Mouse (Mus musculus): ENCODE data around the gene Kif16b. TPM values are rescaled to one million over a fixed set of nuclear protein-coding genes. Genes with fewer than 3 reads are reported as not detected.
"Not testable (repeated sequence)": the region's sequence is repeated elsewhere in the genome, so short reads cannot be mapped to it uniquely, and the experiment has no call there.

Kif16b gene
- polyA plus RNA-seq, 1 experiment = 13.7 TPM

DNA sequence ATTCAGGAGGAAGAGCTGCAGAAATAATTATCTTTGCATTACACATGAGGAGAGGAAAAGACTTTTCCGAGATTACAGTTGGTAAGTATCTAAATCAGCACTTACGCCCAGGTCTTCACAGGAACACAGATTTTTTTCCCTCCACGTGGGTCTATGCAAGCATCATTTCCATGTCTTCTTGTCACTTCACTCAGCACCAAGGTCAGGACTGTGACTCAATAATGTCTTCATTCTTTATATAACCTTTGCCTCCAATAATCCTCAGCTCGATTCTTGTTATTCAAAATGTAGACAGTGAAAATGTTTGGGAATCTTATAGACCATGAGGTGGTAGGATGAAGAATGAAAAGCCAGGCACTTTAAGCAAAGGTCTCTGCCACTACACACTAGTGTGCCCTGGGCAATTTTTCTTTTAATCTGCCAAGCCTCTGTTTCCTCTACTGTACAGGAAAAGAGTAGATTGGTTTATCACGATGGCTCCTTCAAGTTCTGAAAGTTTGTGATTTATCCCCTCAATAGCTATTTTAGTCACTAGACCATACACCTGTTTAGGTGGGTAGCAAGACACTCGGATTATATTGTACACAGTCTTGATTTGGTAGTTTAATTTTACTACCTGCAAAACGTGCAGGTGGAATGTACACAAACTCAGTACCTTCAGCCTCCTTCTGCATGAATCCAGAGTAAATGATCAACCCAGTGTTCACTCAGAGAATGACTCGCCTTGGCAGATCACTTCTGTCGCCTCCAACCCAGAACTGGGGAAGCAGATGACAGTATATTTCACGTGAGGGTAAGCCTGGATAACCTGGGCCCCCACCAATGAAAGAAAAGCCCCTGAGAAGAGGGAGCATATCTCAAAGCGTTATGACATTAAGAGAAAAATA, 316.2 kb downstream of the Kif16b start:
- no peak overlapping the region for H3K27ac ChIP-seq (replicated peaks; ENCODE audit: low read depth, low read length)
- no peak overlapping the region for H3K4me3 ChIP-seq (ENCODE audit: insufficient read depth, low read depth, low read length)
- no peaks in the 10 kb centered on the region for H3K4me1 ChIP-seq (ENCODE audit: control insufficient read depth, insufficient read depth, insufficient read length, low read length)

DNA sequence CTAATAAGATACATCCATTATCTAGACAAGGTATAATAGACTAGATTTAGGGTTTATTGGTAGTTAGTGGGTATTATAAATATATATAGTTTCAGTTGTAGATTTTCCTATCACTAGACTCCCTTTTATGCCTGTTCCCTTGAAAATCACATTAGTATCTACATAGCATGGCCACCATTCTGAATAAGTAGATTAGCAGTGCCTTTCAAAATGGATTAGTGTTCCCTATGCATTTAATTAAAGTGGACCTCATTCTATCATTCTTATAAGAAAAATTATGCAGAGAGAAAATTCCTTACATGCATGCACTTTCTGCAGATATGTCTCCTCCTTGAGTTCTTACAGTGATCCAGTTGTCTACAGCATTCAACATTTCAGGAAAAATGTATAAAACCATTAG, 320.9 kb downstream of the Kif16b start:
- H3K4me3 ChIP-seq (ENCODE audit: insufficient read depth, low read depth, low read length) = no peak overlapping the region
- H3K4me1 ChIP-seq (ENCODE audit: control insufficient read depth, insufficient read depth, insufficient read length, low read length) = no peaks in the 10 kb centered on the region
- H3K27ac ChIP-seq (replicated peaks; ENCODE audit: low read depth, low read length) = no peak overlapping the region

DNA sequence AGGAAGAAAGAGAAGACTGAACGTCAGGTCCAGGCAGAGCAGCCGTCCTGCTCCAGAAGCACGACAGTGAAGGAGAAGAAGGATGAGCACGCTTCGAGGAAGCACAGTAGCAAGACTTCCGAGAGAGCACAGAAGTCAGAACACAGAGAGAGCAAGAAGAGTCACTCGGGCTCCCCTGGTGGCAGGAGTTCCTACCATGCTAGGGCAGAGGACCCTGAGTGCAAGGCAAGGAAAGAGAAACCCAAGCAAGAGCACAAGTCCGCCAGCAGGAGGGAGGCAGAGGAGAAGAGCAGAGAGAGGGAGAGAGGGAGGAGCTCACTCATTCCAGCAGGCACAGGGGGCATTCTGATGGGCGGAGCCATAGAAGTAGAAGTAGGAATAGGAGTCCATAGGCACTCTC, 323.9 kb downstream of the Kif16b start:
- H3K27ac ChIP-seq (replicated peaks; ENCODE audit: low read depth, low read length); H3K4me3 ChIP-seq (ENCODE audit: insufficient read depth, low read depth, low read length); H3K4me1 ChIP-seq (ENCODE audit: control insufficient read depth, insufficient read depth, insufficient read length, low read length): not testable (repeated sequence)

DNA sequence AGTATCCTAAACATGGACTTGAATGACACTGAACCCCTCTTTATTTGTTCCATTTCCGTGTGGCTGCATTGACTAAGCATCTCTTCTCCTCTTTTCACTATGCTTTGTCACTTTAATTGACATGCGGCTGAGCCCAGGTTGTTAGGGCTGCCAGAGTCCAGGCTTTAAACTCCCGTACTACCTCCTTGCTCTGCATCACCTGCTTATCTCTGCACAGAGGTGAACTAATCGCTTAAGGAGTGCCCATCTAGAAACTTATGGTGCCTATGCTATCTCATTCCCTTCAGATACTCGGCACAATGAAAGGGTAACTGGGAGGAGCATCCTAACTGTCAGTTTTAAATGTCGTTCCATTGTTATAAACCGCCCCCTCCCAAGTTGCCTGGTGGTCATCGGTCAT, 331.6 kb downstream of the Kif16b start:
- H3K4me1 ChIP-seq (ENCODE audit: control insufficient read depth, insufficient read depth, insufficient read length, low read length) = no peaks in the 10 kb centered on the region
- no peak overlapping the region for H3K4me3 ChIP-seq (ENCODE audit: insufficient read depth, low read depth, low read length)
- H3K27ac ChIP-seq (replicated peaks; ENCODE audit: low read depth, low read length) = no peak overlapping the region

Other genes with a start within 250 kb of the Kif16b start
- 42.4 and 44.8 TPM in 2 replicates for gene Snrpb2, start 161.5 kb upstream of the Kif16b start, polyA plus RNA-seq (2012; ENCODE audit: insufficient read depth, insufficient read length, missing spikeins)
- not detected in 2 replicates for gene Otor, start 176.9 kb upstream of the Kif16b start, polyA plus RNA-seq (2012; ENCODE audit: insufficient read depth, insufficient read length, missing spikeins)